Mouse (Mus musculus): ENCODE results near the gene St5.

DNA sequence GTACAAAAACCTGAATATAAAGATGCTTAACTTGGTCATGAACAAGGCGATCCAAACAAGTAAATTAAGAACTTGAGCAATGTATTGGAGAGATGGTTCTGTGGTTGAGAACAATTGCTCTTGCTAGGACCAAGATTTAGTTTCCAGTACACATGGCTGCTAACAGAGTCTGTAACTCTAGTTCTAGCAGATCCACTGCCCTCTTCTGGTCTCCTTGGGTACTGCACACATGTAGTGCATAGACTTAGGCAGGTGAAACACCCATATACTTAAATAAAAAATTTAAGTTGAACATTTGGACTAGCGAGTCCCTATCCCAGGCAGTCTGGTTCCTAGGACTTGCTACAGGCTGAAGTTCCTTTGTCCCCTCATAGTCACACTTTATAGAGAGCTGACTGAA, 19.2 kb upstream of the St5 start:
- TF ChIP-seq ZNF384 (IDR thresholded peaks at IDR 0.05; ENCODE audit: low read depth, low read length) (no peak), MAFK (IDR thresholded peaks at IDR 0.05; ENCODE audit: insufficient read depth, low read depth, low read length) (no peak), ZC3H11A (IDR thresholded peaks at IDR 0.05; ENCODE audit: borderline replicate concordance, low read depth, low read length) (no peak), CHD2 (IDR thresholded peaks at IDR 0.05; ENCODE audit: low read depth, low read length) (no peak), HCFC1 (IDR thresholded peaks at IDR 0.05; ENCODE audit: borderline replicate concordance, insufficient read depth, low read length) (no peak)
